Mouse (Mus musculus) adrenal gland, postnatal 25 days (tissue): ENCODE measurements at regions not wholly inside any gene's neighbourhood (a gene's known extent, or its start where the extent isn't known, plus 50 kb on each side); places are given as distances from the start of the nearest gene placed in this dataset.

Experiments
- DNase-seq: peaks from one replicate; pipeline ENCODE4 v3.0.0; 2021; ENCODE audit warnings: mixed read lengths

DNA sequence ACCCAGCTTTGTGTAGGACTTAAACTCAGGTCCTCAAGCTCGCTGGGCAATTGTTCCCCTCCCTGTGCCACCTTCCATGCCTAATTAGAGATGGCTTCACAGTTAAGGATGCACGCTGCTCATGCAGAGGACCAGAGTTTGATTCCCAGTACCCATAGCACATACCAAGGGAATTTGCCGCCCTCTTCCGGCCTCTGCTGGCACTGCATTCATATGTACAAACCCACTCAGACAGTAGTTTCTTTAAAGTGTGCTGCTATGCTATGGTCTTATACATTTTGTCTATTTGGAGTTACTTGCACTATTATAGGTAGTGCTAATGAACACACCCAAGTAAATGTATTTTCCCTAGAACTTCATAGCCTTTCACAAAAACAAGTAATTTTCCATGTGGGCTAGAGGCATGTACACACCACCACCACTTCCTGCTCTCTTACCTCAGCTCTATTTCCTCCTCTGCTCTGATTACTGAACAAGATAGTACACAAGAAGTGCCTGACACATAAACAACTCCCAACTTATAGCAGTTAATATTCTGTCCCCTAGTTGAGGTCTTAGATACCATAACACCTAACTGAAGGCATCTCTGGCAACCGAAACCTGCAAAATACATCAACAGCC lies 57.4 kb upstream of the Clint1 start:
- DNase-seq = no peak

DNA sequence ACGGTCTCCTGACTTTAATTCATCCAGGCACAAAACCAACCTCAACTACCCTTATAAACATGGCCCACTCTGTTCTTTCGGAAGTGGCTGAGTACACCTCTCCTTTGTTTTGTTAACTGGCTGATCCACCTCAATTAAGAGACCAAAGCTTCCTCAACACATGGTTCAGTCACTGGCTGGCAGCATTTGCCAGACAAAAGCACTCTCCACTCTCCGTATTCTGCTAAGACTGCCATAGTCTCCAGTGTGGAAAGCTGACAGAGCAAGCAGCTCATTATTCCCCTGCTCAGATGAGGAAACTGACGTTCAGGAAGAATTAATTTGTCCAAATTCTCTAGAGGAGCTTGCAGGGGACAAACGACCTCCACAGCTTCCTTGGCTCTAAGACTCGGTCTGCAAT lies 56.5 kb upstream of the Clint1 start:
- no peak for DNase-seq

DNA sequence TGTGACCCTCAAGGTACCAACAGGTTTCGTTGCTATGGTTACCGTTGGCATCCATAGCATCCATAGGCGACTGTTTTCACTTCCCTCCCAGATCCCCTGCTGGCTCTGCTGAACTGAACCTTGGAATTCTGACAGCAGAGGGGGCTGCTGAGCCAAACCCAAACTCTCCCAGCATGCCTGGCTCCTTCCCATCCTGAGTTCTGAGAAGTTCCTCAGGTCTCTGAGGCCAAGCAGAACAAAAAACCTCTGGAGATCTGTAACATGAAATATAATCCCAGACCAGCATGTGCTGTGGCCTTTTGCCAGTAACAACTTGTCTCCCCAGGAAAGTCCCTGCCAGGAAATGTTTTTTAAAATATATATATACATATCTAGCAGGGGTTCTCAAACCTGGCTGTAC lies 56.1 kb upstream of the Clint1 start:
- DNase-seq = peak; percentile 70

DNA sequence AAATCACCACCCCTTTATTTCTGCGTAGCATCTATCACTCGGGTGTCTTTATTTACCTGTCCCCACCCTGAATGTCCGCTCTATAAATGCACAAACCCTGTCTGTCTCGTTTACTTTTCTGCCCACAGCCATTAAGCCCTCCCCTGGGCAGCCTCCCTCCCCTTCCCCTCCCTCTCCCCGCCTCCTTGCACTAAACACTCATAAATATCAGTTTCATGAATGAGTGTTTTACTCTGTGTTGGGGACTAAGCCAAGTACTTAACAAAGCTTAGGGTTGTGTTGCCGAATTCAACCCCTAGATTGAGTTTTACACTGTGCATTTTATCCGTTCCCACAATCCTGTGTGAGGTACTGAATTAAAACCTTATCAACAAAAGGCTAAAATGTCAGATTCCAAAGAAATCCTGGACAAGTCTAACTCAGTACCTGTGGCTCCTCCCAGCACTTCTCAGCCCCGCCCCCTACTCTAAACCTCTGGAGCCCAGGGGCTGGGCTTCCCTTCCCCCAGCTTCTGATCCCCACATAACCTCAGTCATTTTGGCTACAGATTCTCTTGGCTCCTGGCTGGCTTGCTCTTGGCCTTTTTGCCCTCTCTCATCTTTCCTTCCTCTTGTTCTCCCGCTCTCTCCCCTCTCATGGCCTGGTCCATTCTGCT lies 52.0 kb upstream of the Clint1 start:
- no peak for DNase-seq
